Mouse (Mus musculus): ENCODE measurements around the gene Grid1. TPM values are rescaled to one million over a fixed set of nuclear protein-coding genes. Genes with fewer than 3 reads are reported as not detected.

Grid1 gene
- total and polyA plus RNA-seq, 2 experiments from 2014 or later: 10.5 to 39.4 TPM

DNA sequence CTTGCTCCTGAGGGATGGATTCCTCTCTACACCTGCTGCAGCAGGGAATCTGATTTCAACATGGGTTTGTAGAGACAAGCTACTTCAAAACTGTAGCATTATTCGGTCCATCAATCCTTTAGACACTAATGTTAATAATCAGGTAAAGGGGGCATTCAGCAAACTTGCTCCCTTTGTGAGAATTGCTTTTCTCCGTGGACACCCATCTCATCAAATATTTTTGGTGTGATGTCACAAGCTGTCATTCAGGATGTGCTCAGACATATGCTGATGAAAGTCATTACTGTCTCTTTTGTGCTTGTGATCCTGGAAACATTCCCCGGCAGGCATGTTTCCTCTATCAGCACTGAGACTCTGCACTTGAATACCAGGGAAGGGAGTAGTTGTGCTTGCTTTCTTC, 536.1 kb downstream of the Grid1 start:
- 0 out of 2 replicates have a peak, but pooled peaks cover 2% of the 10 kb centered on the region for H3K4me1 ChIP-seq (ENCODE audit: insufficient read depth, low read length)
- H3K9me3 ChIP-seq (ENCODE audit: low read length): no peaks in the 10 kb centered on the region
- TF ChIP-seq CTCF (IDR thresholded peaks at IDR 0.05): no peak
- WGBS: 63% methylated on average over 3 of the region's 3 CpGs
- no peak overlapping the region for H3K27ac ChIP-seq (ENCODE audit: low read depth, low read length)
- no peaks in the 10 kb centered on the region for H3K36me3 ChIP-seq (ENCODE audit: insufficient read depth, low read length)
- H3K4me2 ChIP-seq (ENCODE audit: low read depth, low read length, poor library complexity, severe bottlenecking): no peak overlapping the region
- no peak overlapping the region for H3K9ac ChIP-seq (replicated peaks; ENCODE audit: low read length, poor library complexity, severe bottlenecking)
- H3K4me3 ChIP-seq (ENCODE audit: low read depth, low read length): no peak overlapping the region
- DNase-seq (ENCODE audit: low spot score) (no peak), ATAC-seq (ENCODE audit: low FRiP score) (no peak)
- H3K27me3 ChIP-seq (ENCODE audit: insufficient read depth, low read length): no peaks in the 10 kb centered on the region

DNA sequence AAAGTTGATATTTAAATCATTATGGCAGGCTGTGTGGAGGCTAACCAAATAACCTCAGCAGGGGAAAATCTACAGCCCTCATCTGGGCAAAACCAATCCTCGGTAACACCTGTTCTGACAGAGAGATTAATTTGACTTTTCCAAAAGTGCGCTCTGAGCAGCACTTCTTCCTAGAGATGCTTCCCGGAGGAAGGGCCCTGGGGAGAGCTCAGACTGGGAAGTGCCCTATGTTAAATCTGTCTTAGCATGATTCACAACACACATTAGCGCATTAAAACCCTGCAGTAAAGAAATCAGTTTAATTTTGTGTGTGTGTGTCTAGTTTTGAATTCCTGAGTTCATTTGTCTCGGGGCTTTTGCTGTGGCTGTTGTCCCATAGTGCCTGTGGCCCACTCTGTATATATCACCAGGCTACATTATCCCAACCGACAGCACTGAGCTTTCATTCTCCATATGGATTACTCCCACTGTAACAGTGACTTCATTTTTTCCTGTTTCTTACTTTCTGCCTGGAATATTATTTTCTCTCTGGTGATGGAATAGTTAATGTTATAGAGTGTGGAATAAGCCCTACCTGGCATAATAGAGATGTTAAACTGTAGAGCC, 536.7 kb downstream of the Grid1 start:
- H3K9ac ChIP-seq (replicated peaks; ENCODE audit: low read length, poor library complexity, severe bottlenecking): no peak overlapping the region
- H3K4me1 ChIP-seq (ENCODE audit: insufficient read depth, low read length): 0 out of 2 replicates have a peak, but pooled peaks cover 2% of the 10 kb centered on the region
- ATAC-seq (ENCODE audit: low FRiP score) (no peak), DNase-seq (ENCODE audit: low spot score) (no peak)
- TF ChIP-seq CTCF (IDR thresholded peaks at IDR 0.05): no peak
- no peaks in the 10 kb centered on the region for H3K9me3 ChIP-seq (ENCODE audit: low read length)
- no peak overlapping the region for H3K4me2 ChIP-seq (ENCODE audit: low read depth, low read length, poor library complexity, severe bottlenecking)
- H3K4me3 ChIP-seq (ENCODE audit: low read depth, low read length): no peak overlapping the region
- H3K27ac ChIP-seq (ENCODE audit: low read depth, low read length): no peak overlapping the region
- WGBS: 79% methylated on average over 6 of the region's 6 CpGs
- no peaks in the 10 kb centered on the region for H3K27me3 ChIP-seq (ENCODE audit: insufficient read depth, low read length)
- no peaks in the 10 kb centered on the region for H3K36me3 ChIP-seq (ENCODE audit: insufficient read depth, low read length)

DNA sequence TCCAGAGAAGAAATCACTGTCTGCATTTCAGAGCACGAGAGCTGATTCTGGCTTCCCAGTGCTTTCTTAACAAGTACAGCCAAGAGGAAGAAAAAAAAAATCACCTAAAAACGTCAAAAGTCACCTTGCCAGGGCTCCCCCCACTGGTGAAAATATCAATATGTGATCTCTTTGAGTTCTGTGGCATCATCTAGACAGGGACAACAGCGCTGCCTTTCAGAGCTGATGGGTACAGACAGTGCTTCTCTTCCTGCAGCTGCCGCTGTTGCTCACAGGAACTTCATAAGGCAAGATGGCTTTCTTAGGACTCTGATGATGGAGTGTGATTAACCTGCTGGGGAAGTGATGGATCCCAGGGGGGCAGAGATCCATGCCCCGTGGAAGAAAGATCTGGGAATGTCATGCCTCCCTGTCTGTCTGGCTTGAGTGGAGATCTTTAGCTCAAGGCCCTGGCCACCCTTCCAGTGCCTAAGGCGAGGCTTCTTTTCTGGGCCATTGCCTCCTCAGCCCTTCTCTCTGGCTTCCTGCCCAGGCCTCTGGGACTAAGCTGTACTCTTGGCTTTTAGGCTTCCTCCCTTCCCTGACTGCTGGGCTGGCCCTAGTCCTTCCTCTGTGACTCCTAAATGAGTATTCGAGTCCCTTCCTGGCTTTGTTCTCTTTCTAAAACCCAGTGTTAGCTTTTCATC, 538.4 kb downstream of the Grid1 start:
- Histone ChIP-seq H3K9ac (replicated peaks; ENCODE audit: low read length, poor library complexity, severe bottlenecking) (no peak overlapping the region), H3K4me3 (ENCODE audit: low read depth, low read length) (no peak overlapping the region), H3K4me1 (ENCODE audit: insufficient read depth, low read length) (0 out of 2 replicates have a peak, but pooled peaks cover 2% of the 10 kb centered on the region), H3K27ac (ENCODE audit: low read depth, low read length) (no peak overlapping the region), H3K27me3 (ENCODE audit: insufficient read depth, low read length) (no peaks in the 10 kb centered on the region), H3K9me3 (ENCODE audit: low read length) (no peaks in the 10 kb centered on the region), H3K36me3 (ENCODE audit: insufficient read depth, low read length) (no peaks in the 10 kb centered on the region), H3K4me2 (ENCODE audit: low read depth, low read length, poor library complexity, severe bottlenecking) (no peak overlapping the region)
- no peak for ATAC-seq (ENCODE audit: low FRiP score)
- WGBS: 42% methylated on average over 7 of the region's 7 CpGs
- TF ChIP-seq CTCF (IDR thresholded peaks at IDR 0.05): peak; percentile 58
- peak; percentile 62 for DNase-seq (ENCODE audit: low spot score)

DNA sequence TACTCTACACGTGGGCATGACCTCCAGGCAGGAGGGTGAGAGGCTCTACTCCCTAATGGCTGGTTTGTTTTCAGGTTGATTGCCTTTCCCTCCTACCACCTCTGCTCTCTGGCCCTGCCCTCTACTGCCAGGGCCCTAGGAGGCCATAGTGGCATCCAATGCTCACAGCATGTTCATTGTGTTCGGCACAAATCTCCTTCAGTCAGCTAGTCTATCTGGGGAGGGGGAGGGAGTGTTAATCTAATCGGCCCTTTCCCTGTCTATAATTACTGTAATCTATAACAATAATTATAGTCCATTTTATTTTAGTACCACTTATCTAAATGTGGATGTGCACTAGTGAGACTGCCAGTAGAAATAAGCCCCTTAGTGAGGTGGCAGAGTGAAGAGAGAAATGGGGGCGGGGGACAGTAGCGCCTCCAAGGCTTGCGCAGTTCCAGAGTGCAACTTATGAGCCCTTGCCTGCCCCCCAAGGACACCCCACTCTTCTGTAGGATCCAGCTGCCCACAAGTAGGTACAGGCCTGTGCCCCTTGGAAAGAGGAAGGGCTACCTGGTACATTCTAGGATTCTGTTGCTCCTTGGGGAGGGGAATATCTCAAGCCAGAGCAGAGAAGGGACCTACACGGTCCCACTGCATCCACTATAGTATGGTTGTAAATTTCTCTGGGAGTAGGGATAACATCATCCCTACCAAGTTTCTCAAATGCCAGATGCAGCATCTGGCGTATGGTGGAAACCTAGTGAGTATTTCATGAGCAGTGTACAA, 545.5 kb downstream of the Grid1 start:
- H3K27me3 ChIP-seq (ENCODE audit: insufficient read depth, low read length): no peaks in the 10 kb centered on the region
- no peak for ATAC-seq (ENCODE audit: low FRiP score)
- H3K4me3 ChIP-seq (ENCODE audit: low read depth, low read length): no peak overlapping the region
- H3K27ac ChIP-seq (ENCODE audit: low read depth, low read length): no peak overlapping the region
- no peaks in the 10 kb centered on the region for H3K9me3 ChIP-seq (ENCODE audit: low read length)
- DNase-seq (ENCODE audit: low spot score): no peak
- TF ChIP-seq CTCF (IDR thresholded peaks at IDR 0.05): no peak
- H3K4me2 ChIP-seq (ENCODE audit: low read depth, low read length, poor library complexity, severe bottlenecking): no peak overlapping the region
- H3K4me1 ChIP-seq (ENCODE audit: insufficient read depth, low read length): no peaks in the 10 kb centered on the region
- H3K36me3 ChIP-seq (ENCODE audit: insufficient read depth, low read length): no peaks in the 10 kb centered on the region
- H3K9ac ChIP-seq (replicated peaks; ENCODE audit: low read length, poor library complexity, severe bottlenecking): no peak overlapping the region
- WGBS: 70% methylated on average over 8 of the region's 8 CpGs

DNA sequence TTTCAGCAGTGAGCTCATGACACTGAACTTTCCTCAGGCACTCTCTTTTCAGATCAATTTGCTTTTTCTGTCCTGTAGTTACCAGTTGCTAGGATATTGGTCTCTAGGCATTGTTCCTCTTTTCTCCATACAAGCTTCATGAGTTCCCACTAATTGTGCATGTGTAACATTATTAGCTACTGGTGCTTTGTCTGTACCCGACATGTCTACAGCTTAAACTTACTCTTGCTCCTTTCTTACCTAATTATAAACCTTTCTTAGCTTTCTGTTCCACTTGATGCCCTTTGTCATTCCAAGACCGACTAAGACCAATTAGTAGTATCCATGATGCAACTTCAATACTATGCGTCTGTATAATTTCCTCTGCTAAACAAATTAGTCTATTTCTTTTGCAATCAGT, 554.5 kb downstream of the Grid1 start:
- no peak overlapping the region for H3K27ac ChIP-seq (ENCODE audit: low read depth, low read length)
- no peaks in the 10 kb centered on the region for H3K4me1 ChIP-seq (ENCODE audit: insufficient read depth, low read length)
- H3K4me2 ChIP-seq (ENCODE audit: low read depth, low read length, poor library complexity, severe bottlenecking): no peak overlapping the region
- H3K27me3 ChIP-seq (ENCODE audit: insufficient read depth, low read length): no peaks in the 10 kb centered on the region
- H3K36me3 ChIP-seq (ENCODE audit: insufficient read depth, low read length): no peaks in the 10 kb centered on the region
- no peaks in the 10 kb centered on the region for H3K9me3 ChIP-seq (ENCODE audit: low read length)
- DNase-seq (ENCODE audit: low spot score) (no peak), ATAC-seq (ENCODE audit: low FRiP score) (no peak)
- no peak overlapping the region for H3K4me3 ChIP-seq (ENCODE audit: low read depth, low read length)
- TF ChIP-seq CTCF (IDR thresholded peaks at IDR 0.05): no peak
- no peak overlapping the region for H3K9ac ChIP-seq (replicated peaks; ENCODE audit: low read length, poor library complexity, severe bottlenecking)
- 80% methylated on average over 3 of the region's 3 CpGs for whole genome bisulfite sequencing

DNA sequence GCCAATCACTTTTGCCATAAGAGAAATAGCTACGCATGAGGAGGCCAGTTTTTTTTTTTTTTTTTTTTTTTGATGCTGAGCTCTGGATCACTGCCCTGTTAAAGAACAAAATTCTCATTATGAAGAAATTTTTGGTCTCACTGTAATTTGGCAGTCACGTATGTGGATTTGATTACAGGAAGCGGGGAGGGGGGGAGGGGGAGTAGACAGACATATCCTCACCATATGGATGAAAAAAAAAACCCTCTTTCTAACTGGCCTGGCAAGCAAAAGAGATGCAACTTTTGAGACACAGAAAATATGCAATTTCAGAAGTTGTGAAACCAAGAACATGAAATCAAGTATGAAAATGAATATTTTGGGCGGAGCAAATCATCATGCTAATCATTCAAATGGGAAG, 573.7 kb downstream of the Grid1 start:
- DNase-seq (ENCODE audit: low spot score) (no peak), ATAC-seq (ENCODE audit: low FRiP score) (no peak)
- Histone ChIP-seq H3K4me1 (ENCODE audit: insufficient read depth, low read length) (no peaks in the 10 kb centered on the region), H3K27me3 (ENCODE audit: insufficient read depth, low read length) (no peaks in the 10 kb centered on the region), H3K27ac (ENCODE audit: low read depth, low read length) (no peak overlapping the region), H3K4me3 (ENCODE audit: low read depth, low read length) (no peak overlapping the region), H3K36me3 (ENCODE audit: insufficient read depth, low read length) (no peaks in the 10 kb centered on the region), H3K9me3 (ENCODE audit: low read length) (no peaks in the 10 kb centered on the region), H3K9ac (replicated peaks; ENCODE audit: low read length, poor library complexity, severe bottlenecking) (no peak overlapping the region), H3K4me2 (ENCODE audit: low read depth, low read length, poor library complexity, severe bottlenecking) (no peak overlapping the region)
- no peak for TF ChIP-seq CTCF (IDR thresholded peaks at IDR 0.05)
- 86% methylated on average over 4 of the region's 4 CpGs for WGBS
